Mouse (Mus musculus) CH12.LX (cell line): Measurements from ENCODE around the gene Myog.

Experiments
- CTCF ChIP-seq, 2 experiments: IDR thresholded peaks in 1 of 2; conservative IDR thresholded peaks in 1 of 2; 2 replicates each; pipeline ENCODE4 v1.5.1; 2011 to 2012; ENCODE audit warnings: low read depth in 2 of 2, low read length in 2 of 2, improper control_type of control experiment in 1 of 2, inconsistent platforms in 1 of 2, mild to moderate bottlenecking in 1 of 2, moderate library complexity in 1 of 2
- E2F4 ChIP-seq: IDR thresholded peaks from 2 replicates; pipeline ENCODE4 v1.6.1; 2011; ENCODE audit warnings: low read depth, low read length, improper control_type of control experiment; ENCODE audit not compliant: insufficient replicate concordance
- PAX5 ChIP-seq: IDR thresholded peaks from 2 replicates; pipeline ENCODE4 v1.6.1; 2012; ENCODE audit warnings: low read length, inconsistent platforms, mixed read lengths
- POLR2A ChIP-seq: IDR thresholded peaks from 2 replicates; pipeline ENCODE4 v1.6.1; 2011; ENCODE audit warnings: low read depth, mild to moderate bottlenecking, improper control_type of control experiment, low read length
- TBP ChIP-seq: conservative IDR thresholded peaks from 2 replicates; pipeline ENCODE4 v1.6.1; 2011; ENCODE audit warnings: low read depth, low read length, improper control_type of control experiment
- TCF12 ChIP-seq: IDR thresholded peaks from 2 replicates; pipeline ENCODE4 v1.6.1; 2014; ENCODE audit warnings: low read depth, mild to moderate bottlenecking, inconsistent platforms, low read length, improper control_type of control experiment
- USF1 ChIP-seq: IDR thresholded peaks from 2 replicates; pipeline ENCODE4 v1.6.1; 2014; ENCODE audit warnings: low read depth, mild to moderate bottlenecking, inconsistent platforms, low read length, improper control_type of control experiment
- USF2 ChIP-seq: conservative IDR thresholded peaks from 2 replicates; pipeline ENCODE4 v1.6.1; 2011; ENCODE audit warnings: low read depth, low read length, improper control_type of control experiment
- ZC3H11A ChIP-seq: IDR thresholded peaks from 2 replicates; pipeline ENCODE4 v1.6.1; 2012; ENCODE audit warnings: low read depth, mild to moderate bottlenecking, inconsistent platforms, low read length, improper control_type of control experiment

DNA sequence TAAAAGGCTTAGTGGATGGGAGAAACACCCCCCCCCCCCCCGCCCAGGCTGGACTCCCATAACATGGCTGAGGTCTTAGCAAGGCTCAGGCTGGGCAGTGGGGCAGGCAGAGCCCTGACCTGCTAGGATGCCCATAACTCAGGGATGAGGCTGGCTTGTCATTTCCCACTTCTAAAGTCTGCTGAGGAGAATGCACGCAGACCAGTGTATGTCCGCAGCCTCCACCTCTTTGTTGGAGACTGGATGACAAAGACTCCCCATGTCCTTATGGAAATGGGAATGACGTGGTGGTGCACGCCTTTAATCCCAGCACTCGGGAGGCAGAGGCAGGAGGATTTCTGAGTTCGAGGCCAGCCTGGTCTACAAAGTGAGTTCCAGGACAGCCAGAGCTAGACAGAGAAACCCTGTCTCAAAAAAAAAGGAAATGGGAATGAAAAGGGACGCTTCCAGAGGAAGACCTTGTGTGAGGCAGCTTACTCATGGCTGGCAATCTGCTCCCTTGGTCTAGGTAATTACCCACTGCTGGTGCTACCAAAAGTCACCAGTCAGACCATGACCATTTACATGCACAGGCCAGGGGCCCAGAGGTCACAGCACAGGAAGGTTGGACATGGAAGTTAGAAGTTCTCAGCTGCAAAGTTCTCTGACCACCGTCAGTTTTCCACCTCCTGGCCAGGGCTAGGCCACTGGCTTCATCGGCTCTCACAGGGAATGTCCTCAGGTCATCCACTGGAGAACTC lies 43.8 kb downstream of the Myog start:
- TF ChIP-seq POLR2A, result no peak
- TF ChIP-seq CTCF (conservative IDR thresholded peaks at IDR 0.05 in 1 of 2, IDR thresholded peaks at IDR 0.05 in 1 of 2; ENCODE audit: low read depth in 2 of 2, low read length in 2 of 2), result no peak
- no peak for TF ChIP-seq E2F4
- TF ChIP-seq PAX5, result no peak
- TF ChIP-seq TBP, result no peak
- TF ChIP-seq USF1, result no peak
- no peak for TF ChIP-seq ZC3H11A
- TF ChIP-seq TCF12, result no peak
- TF ChIP-seq USF2, result no peak
